Mouse (Mus musculus) cortical plate, adult 2 months (tissue): ENCODE measurements around the gene Lmx1b.

Experiments
- CTCF ChIP-seq: fragments of 200-500 bp; IDR thresholded peaks from 2 replicates; pipeline ENCODE4 v1.5.1; 2011; ENCODE audit warnings: mild to moderate bottlenecking, control low read depth, low read length; ENCODE audit not compliant: insufficient read depth; ENCODE audit errors: extremely low read depth
- POLR2A ChIP-seq: fragments of 200-500 bp; IDR thresholded peaks from 2 replicates; pipeline ENCODE4 v1.6.1; 2011; ENCODE audit warnings: mild to moderate bottlenecking, low read length, control low read depth; ENCODE audit not compliant: insufficient read depth; ENCODE audit errors: extremely low read depth

- TF ChIP-seq CTCF, result no peak
- no peak for TF ChIP-seq POLR2A
Measured at GRCm38 (mm10) chr2:33639301-33640170, 775 bp downstream of the Lmx1b start.
